Mouse (Mus musculus) ES-E14 (cell line): ENCODE results near the gene Sigirr.

Experiments
- CHD2 ChIP-seq: IDR thresholded peaks from 2 replicates; pipeline ENCODE4 v1.6.1; 2014; ENCODE audit warnings: mild to moderate bottlenecking, low read depth, low read length, inconsistent platforms
- ZNF384 ChIP-seq: IDR thresholded peaks from 2 replicates; pipeline ENCODE4 v1.6.1; 2012; ENCODE audit warnings: low read depth, low read length, inconsistent platforms

GRCm38 (mm10) chr7:141064576-141064975, 35.8 kb downstream of the Sigirr start:
- TF ChIP-seq CHD2 (no peak), ZNF384 (no peak)
